Mouse (Mus musculus) liver (tissue): ENCODE measurements around the gene Sprn.
"Not testable (repeated sequence)": the region's sequence is repeated elsewhere in the genome, so short reads cannot be mapped to it uniquely, and the experiment has no call there.

Experiments used
- DNase-seq: peaks from one replicate; pipeline ENCODE4 v3.0.0-alpha.2; 2020; ENCODE audit warnings: mixed read lengths

Sprn gene

GRCm38 (mm10) chr7:140141350-140141749 lies 13.3 kb downstream of the Sprn start:
- peak; percentile 68 for DNase-seq

GRCm38 (mm10) chr7:140138021-140138310 lies 16.7 kb downstream of the Sprn start:
- DNase-seq = no peak

DNA sequence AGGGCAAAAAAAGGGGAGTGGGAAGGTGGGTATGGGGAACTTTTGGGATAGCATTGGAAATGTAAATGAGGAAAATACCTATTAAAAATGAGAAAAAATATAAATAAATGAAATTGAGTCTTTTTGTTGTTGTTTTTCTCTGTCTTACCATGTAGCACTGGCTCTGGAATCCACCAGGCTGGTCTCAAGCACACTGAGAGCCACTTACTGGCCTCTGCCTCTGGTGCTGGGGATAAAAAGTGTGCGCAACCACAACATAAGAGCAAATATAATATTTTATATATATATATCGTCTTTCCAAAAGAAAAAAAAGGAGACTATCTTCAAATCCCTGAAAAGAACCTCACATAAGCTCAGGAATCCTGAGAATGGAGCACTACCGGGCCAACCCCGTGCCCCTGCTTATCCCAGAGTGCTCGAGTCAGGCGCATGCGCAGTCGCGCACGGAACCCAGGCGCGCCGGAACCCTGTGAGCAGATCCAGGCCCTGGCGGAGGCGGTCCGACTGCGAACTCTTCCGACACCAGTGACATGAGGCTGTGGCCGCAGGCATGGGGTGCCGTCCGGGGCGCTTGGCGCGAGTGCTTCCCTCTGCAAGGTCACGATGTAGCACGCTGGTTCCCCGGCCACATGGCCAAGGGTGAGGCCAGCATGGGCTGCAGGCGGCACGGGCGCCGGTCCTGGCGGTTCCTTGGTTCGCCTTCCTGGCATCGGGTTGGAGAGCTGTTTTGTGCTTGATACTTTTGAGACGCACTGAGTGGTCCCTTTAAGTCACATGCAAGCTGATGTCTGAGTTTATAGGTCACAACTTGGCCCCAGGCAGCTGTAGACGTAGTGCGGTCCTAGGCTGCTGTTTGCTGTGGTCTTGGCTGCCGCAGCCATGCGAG lies 17.3 kb downstream of the Sprn start, which contains the start of gene Mtg1:
Gene Mtg1, plus strand, starts transcription at position 430 of the 886 bp plus-strand sequence.
- peak; percentile 97 for DNase-seq

- no peak for DNase-seq
These were observed 19.4 kb downstream of the Sprn start for GRCm38 (mm10) chr7:140135106-140135770.

- not testable (repeated sequence) for DNase-seq
These were observed 20.6 kb downstream of the Sprn start for GRCm38 (mm10) chr7:140134033-140134432.

DNA sequence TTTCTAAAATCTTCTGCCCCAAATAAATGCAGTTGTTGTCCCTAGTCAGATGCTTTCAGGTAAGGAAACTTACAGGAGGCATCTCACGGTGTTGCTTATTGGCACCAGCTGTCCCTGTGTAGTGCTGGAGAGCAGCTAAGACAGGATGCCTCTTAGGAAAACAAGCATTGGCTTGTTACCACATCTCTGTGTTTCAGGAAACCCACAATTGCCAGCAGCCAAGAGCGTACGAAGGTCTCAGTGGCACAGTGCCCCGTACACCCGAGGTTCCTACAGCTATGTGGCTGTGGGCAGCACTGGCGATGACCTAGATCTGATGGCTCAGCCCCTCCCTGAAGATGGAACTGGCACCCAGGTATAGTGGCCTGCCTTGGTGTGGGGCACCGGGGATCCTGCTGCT lies 22.5 kb downstream of the Sprn start:
- DNase-seq = not testable (repeated sequence)

DNA sequence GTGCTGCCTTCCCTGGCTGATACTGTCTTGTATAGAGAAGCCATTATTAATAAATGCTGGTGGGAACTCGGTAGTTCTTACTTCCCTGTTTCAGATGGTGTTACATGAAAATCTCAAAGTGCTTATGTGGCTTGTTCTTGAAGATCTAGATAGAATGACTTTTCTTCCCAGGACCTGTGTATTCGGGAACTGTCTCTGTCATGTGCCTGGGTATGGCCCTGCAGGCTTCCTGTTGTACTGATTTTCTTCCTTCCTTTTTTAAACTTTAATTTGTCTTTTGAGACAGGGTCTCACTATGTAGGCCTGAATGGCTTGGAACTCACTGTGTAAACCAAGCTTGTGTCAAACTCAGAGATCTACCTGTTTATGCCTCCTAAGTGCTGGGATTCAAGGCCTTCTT lies 26.8 kb downstream of the Sprn start:
- no peak for DNase-seq

GRCm38 (mm10) chr7:140126934-140127333 lies 27.7 kb downstream of the Sprn start:
- no peak for DNase-seq

DNA sequence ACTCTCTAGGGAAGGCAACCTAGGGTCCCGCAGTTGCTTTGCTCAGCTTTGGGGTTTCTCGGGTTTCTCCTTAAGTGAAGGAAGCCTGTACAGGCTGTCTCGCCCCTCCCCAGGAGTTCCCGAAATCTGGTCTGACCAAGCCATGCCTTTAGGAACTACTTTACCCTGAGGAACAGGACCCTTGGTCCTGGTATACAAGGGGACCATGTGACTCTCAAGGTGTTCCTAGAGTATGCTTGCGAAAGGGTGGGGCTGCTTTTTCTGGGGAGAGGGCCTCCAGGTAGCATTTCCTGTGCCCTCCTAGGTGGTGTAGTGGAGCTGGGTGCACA lies 28.7 kb downstream of the Sprn start:
- no peak for DNase-seq

GRCm38 (mm10) chr7:140125278-140126021 lies 29.2 kb downstream of the Sprn start:
- DNase-seq = peak; percentile 97

DNA sequence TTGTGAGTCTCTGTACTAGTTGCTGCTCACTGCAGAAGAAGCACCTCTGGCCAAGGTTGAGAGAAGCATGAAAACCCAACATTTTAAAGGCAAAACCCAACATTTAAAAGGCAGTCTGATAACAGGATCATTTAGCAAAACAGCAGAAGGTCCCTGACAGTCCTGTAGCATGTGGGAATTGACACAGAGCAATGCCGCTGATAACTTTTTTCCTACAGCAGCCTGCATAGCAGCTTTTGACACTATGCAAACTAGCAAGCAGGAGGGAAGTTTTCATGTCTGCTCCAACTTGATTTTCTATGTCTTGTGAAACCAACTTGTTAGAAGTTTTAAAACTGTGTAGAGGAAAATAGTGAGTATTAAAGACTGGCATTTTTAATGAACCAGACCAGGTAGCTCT lies 30.3 kb downstream of the Sprn start:
- no peak for DNase-seq

GRCm38 (mm10) chr7:140122765-140123164 lies 31.9 kb downstream of the Sprn start:
- DNase-seq = no peak

GRCm38 (mm10) chr7:140121338-140121910 lies 33.3 kb downstream of the Sprn start:
- DNase-seq = no peak

GRCm38 (mm10) chr7:140120484-140120883 lies 34.2 kb downstream of the Sprn start:
- no peak for DNase-seq

DNA sequence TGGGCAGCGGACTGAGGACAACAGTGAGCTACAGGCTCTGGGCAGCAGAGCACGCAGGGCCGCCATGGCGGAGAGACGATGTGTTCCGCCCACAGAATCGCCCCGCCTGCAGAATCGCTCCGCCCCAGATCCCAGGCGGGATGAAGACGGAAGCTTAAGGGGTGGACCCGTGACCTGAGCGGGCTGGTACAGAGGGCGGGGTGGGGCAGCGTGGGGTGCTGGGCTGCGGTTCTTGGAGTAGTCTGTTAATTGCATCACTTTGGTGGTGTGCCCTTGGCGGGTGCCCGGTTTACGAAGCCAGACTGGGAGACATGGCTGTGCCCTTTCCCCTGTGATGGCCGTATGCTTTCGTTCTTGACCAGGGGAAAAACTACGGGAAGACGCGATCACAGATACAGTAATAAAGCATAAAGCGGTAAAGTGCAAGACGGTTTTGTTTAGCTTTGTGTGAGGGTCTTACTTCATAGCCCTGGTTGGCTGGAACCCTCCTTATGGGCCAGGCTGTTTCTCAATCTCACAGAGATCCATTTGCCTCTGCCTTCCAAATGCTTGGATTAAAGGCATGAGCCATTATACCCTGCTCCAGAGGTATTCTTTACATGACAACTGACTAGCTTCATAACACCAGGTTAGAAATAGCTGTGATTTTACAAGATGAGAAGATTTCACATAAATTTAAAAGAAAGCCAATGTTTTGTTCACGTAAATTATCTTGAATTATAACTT lies 38.2 kb downstream of the Sprn start, which contains the start of gene Echs1:
Gene Echs1, minus strand, starts transcription at position 148 of the 726 bp plus-strand sequence.
- DNase-seq = peak; percentile 93

DNA sequence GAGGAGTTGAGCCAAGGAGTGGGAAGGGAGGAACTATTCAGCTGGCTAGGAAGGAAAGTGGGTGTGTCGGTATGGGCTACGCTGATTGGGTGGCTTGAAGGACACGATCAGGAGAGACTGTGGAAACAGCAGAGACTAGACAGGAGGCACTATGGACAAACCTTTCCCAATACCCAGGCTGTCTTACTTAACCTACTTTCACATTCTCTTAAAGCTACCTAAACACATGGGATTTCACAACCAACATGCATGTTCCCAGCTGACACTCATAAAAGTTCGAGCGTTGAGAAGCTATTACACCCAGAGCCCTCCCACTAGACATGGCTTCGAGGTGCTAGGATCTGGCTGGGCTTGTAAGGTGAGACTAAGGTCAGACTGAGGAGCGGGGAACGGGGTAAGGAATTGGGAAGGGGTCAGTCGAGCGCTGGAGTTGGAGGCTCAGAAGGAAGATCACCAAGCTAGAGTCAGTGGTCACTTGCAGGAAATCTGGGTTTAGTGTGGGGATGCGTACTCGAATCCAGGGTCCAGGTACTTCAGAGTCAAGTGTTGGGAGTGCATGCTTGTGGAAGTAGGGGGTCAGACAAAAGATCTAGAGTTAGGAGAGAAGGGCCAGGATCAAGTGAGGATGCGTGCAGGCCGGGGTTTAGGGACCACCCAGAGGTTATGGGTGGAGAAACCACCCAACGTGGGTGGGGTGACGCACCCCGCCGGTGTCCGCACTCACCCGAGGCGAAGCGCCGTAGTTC lies 38.9 kb downstream of the Sprn start, which contains the start of gene Paox:
Gene Paox, plus strand, starts transcription at position 217 of the 746 bp plus-strand sequence.
- peak; percentile 78 for DNase-seq

GRCm38 (mm10) chr7:140111943-140112342 lies 42.7 kb downstream of the Sprn start:
- no peak for DNase-seq

DNA sequence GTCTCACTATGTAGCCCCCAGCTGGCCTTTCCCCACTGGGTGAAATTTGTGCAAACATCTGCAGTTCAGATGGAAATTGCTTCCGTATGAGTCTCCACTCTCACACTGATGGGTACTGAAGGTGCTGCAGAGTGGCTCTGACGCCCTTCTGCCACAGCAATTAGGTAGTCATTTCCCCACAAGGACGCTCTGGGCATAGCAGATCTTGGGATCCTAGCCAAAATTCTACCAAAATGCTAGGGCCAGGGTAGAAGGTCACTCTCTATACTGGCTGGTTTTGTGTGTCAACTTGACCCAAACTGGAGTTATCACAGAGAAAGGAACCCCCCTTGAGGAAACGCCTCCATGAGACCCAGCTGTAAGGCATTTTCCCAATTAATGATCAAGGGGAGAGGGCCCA lies 50.7 kb downstream of the Sprn start:
- no peak for DNase-seq

DNA sequence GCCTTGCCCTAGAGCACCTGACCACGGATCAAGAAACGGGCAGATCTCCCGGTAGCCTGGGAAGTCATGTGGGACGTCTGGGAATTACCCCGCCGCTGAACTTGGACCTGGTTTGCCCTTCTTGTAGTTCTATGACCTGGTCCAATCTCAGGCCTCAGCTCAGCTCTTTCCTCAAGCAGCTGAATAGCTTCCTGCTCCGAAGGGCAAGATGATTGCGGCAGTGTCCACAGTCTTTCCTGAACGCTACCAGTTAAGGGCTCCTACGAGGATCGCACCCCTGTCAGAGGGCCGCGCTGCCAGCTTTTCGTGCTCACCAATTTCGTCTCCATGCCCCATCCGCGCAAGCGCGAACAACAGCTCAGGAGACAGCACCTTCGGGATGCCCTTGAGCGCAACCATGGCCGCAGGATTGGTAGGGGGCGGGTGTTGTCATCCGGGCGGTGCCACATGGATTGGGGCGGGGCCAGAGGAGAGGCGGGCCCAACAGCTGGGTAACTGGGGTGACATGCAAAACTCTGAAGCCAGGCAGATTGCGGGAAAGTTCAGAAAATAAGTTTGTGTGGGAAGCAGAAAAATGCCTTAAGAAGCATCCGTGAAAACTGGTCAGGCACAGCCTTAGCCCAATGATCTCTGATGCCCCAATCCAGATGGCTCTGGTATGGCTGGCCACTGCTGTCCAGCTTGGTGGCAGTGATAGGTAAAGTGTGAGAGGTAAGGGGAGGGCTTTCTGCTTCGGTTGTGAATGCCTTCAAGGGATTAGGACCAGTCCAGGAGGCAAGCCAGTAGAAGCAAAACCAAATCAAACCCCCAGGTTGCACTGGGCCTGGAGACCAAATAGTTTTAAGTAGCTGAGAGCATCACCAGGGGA lies 52.5 kb downstream of the Sprn start, which contains the start of gene Fuom:
Gene Fuom, minus strand, starts transcription at position 449 of the 868 bp plus-strand sequence.
- DNase-seq = peak; percentile 85

DNA sequence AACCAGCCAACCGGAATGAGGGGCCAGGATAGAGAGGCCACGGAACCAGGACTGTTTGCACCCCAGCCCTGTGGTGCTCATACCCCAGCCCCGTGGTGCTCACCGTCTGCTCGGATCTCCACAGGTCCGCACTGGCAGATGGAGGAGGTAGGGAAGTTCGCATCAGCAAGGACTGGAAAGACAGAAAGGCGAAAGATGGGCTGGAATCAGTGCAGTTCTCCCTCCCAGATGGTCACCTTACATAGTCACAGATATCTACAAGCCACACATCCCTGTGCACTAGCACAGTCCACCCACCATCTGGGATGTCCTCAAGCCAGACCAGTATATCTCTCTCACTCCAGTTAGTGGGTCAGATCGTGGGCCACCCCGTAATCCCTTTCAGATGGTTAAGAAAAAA lies 53.2 kb downstream of the Sprn start:
- no peak for DNase-seq
